Mouse (Mus musculus) liver, embryonic 13.5 days (tissue): ENCODE measurements around the gene Ddah1. TPM values are rescaled to one million over a fixed set of nuclear protein-coding genes. Genes with fewer than 3 reads are reported as not detected.
"Not testable (repeated sequence)": the region's sequence is repeated elsewhere in the genome, so short reads cannot be mapped to it uniquely, and the experiment has no call there.

ENCODE experiments used
- ATAC-seq: fragments of 200-750 bp; cut with Nextera tagmentation; 2 replicates; pipeline ENCODE4 v1.8.0; 2017; ENCODE audit warnings: low read depth, mild to moderate bottlenecking, moderate number of reproducible peaks, moderate library complexity
- DNase-seq: peaks from one replicate; pipeline ENCODE4 v3.0.0; 2022
- H3K27ac ChIP-seq: fragments of 300-500 bp; sonication (generic); 2 replicates; pipeline ENCODE4 v1.5.1; 2015; ENCODE audit warnings: moderate library complexity, mild to moderate bottlenecking, inconsistent platforms
- H3K27me3 ChIP-seq: fragments of 300-500 bp; sonication (generic); 2 replicates; pipeline ENCODE4 v1.6.1; 2015; ENCODE audit warnings: mild to moderate bottlenecking, inconsistent platforms
- H3K36me3 ChIP-seq: fragments of 300-500 bp; sonication (generic); 2 replicates; pipeline ENCODE4 v1.6.1; 2015; ENCODE audit warnings: mild to moderate bottlenecking, inconsistent platforms
- H3K4me1 ChIP-seq: fragments of 300-500 bp; sonication (generic); replicated peaks from 2 replicates; pipeline ENCODE4 v1.6.1; 2015; ENCODE audit warnings: inconsistent platforms
- H3K4me2 ChIP-seq: fragments of 300-500 bp; sonication (generic); 2 replicates; pipeline ENCODE4 v1.6.1; 2015; ENCODE audit warnings: inconsistent platforms, mild to moderate bottlenecking, moderate library complexity
- H3K4me3 ChIP-seq: fragments of 300-500 bp; sonication (generic); replicated peaks from 2 replicates; pipeline ENCODE4 v1.5.1; 2015; ENCODE audit warnings: mild to moderate bottlenecking, inconsistent platforms
- H3K9ac ChIP-seq: fragments of 300-500 bp; sonication (generic); 2 replicates; pipeline ENCODE4 v1.6.1; 2015; ENCODE audit warnings: mild to moderate bottlenecking, inconsistent platforms
- H3K9me3 ChIP-seq: fragments of 300-500 bp; sonication (generic); replicated peaks from 2 replicates; pipeline ENCODE4 v1.6.1; 2016; ENCODE audit warnings: inconsistent platforms
- WGBS: fragments of 180-500 bp; shearing (Covaris S2); methylation state at CpG from one replicate; pipeline ENCODE4 v1.1.7; 2015; ENCODE audit not compliant: insufficient replicate concordance; 5-methylcytosine and 5-hydroxymethylcytosine counted together
- polyA plus RNA-seq: library from polyadenylated mRNA; unstranded; fragments of >200 nt; fragmentation: Nextera tagmentation; extraction: Ambion mirVana; gene quantifications from 2 replicates; pipeline ENCODE4 v1.2.1, GENCODE M21; 2015

Ddah1 gene
- polyA plus RNA-seq, 1 experiment from 2014 or later: 39.3 TPM

GRCm38 (mm10) chr3:145892451-145892850, 134.0 kb downstream of the Ddah1 start:
- ATAC-seq (no peak), DNase-seq (no peak)
- 56% methylated on average over 3 of the region's 3 CpGs for WGBS

DNA sequence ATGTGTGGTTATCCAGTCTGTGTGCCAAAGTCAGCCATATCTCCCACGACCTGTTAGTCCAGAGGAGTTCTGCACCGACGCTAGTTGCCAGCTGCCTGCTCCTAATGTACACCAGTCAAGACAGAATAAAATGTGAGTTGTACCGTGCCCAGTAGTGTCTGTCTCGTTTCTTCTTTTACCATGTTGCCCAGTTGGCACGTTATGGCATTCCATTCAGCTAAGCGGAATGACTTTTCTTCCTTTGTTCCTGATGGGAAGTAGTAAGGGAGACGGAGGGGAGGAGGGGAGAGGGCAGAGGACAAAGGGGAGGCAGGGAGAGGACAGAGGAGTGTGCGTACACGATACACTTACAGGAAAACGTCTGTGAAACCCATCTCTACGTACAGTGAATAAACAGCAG, 135.7 kb downstream of the Ddah1 start:
- no peak overlapping the region for H3K4me3 ChIP-seq
- no peaks in the 10 kb centered on the region for H3K4me1 ChIP-seq
- H3K27ac ChIP-seq: no peak overlapping the region
- H3K36me3 ChIP-seq: peaks cover 7% of the 10 kb centered on the region; the same call in 1 of the 2 replicates
- H3K4me2 ChIP-seq: no peak overlapping the region
- no peaks in the 10 kb centered on the region for H3K9me3 ChIP-seq
- WGBS: 68% methylated on average over 12 of the region's 12 CpGs
- DNase-seq (no peak), ATAC-seq (no peak)
- no peak overlapping the region for H3K9ac ChIP-seq
- H3K27me3 ChIP-seq: no peaks in the 10 kb centered on the region

More at GRCm38 (mm10) chr3:145892451-145892850, 134.0 kb downstream of the Ddah1 start:
- H3K4me1 ChIP-seq: no peaks in the 10 kb centered on the region
- H3K27ac ChIP-seq: no peak overlapping the region
- no peaks in the 10 kb centered on the region for H3K9me3 ChIP-seq
- no peak overlapping the region for H3K9ac ChIP-seq
- H3K36me3 ChIP-seq: peaks cover 7% of the 10 kb centered on the region; the same call in 1 of the 2 replicates
- H3K27me3 ChIP-seq: no peaks in the 10 kb centered on the region
- no peak overlapping the region for H3K4me2 ChIP-seq
- no peak overlapping the region for H3K4me3 ChIP-seq

- DNase-seq (no peak), ATAC-seq (no peak)
- H3K4me1 ChIP-seq: no peaks in the 10 kb centered on the region
- H3K4me2 ChIP-seq: no peak overlapping the region
- no peak overlapping the region for H3K27ac ChIP-seq
- 78% methylated on average over 11 of the region's 11 CpGs for WGBS
- H3K36me3 ChIP-seq: no peaks in the 10 kb centered on the region
- no peak overlapping the region for H3K9ac ChIP-seq
- H3K27me3 ChIP-seq: no peaks in the 10 kb centered on the region
- no peak overlapping the region for H3K4me3 ChIP-seq
- no peaks in the 10 kb centered on the region for H3K9me3 ChIP-seq
Observed at GRCm38 (mm10) chr3:145897749-145898148, 139.3 kb downstream of the Ddah1 start.

GRCm38 (mm10) chr3:145899832-145900231, 141.4 kb downstream of the Ddah1 start:
- no peak overlapping the region for H3K27ac ChIP-seq
- H3K4me2 ChIP-seq: no peak overlapping the region
- DNase-seq (no peak), ATAC-seq (no peak)
- no peak overlapping the region for H3K9ac ChIP-seq
- H3K4me3 ChIP-seq: no peak overlapping the region
- H3K4me1 ChIP-seq: no peaks in the 10 kb centered on the region
- H3K27me3 ChIP-seq: no peaks in the 10 kb centered on the region
- H3K36me3 ChIP-seq: no peaks in the 10 kb centered on the region
- 75% methylated on average over 8 of the region's 8 CpGs for WGBS
- no peaks in the 10 kb centered on the region for H3K9me3 ChIP-seq

DNA sequence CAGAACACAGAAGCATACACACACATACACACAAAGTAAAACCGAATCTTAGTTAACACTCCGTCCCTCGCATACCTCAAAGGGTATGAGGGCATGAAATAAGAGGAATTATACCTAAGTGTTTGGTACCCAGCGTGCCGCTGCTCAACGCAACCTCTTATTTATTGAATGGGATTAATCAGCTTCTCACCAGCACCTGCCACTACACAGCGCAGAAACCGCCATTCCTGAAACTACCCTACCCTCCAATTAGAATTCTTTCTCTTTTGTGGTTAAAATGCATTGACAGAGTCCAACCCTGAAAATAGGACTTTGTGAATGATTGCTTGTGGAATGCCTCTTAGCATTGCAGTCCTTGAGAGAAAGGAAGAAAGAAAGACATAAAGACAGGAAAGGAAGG, 145.1 kb downstream of the Ddah1 start:
- 77% methylated on average over 8 of the region's 8 CpGs for WGBS
- no peak overlapping the region for H3K27ac ChIP-seq

GRCm38 (mm10) chr3:145904850-145905776, 146.6 kb downstream of the Ddah1 start:
- ATAC-seq: no peak
- 41% methylated on average over 22 of the region's 22 CpGs for WGBS
- no peak overlapping the region for H3K4me2 ChIP-seq

More for the DNA sequence above, 145.1 kb downstream of the Ddah1 start:
- DNase-seq (no peak), ATAC-seq (no peak)
- H3K9me3 ChIP-seq: no peaks in the 10 kb centered on the region
- H3K36me3 ChIP-seq: no peaks in the 10 kb centered on the region
- H3K27me3 ChIP-seq: no peaks in the 10 kb centered on the region
- H3K4me2 ChIP-seq: no peak overlapping the region
- no peak overlapping the region for H3K9ac ChIP-seq
- H3K4me3 ChIP-seq: no peak overlapping the region
- H3K4me1 ChIP-seq: peaks cover 6% of the 10 kb centered on the region

DNA sequence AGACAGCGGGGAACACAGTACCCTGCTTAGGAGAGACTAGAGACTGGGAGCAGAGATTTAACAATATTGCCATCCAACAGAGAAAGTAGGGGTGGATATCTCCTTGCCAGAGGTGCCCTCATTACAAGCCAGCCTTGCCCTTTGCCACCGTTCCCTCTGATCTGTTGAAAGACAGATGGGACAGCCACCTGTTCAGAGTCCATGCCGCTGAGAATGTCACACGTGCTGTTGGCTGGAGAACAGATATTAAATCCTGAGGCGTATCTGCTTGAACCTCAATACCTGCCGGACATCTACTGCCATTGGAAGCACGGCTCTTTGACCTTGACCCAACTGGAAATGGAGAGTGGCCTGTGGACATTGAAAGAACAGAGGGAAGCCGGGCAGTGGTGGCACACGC, 148.1 kb downstream of the Ddah1 start:
- Histone ChIP-seq H3K4me2 (no peak overlapping the region), H3K9ac (no peak overlapping the region), H3K27ac (no peak overlapping the region), H3K9me3 (no peaks in the 10 kb centered on the region), H3K36me3 (no peaks in the 10 kb centered on the region), H3K27me3 (no peaks in the 10 kb centered on the region), H3K4me1 (peaks cover 6% of the 10 kb centered on the region), H3K4me3 (no peak overlapping the region)
- ATAC-seq (no peak), DNase-seq (no peak)
- WGBS: 71% methylated on average over 9 of the region's 9 CpGs

More at GRCm38 (mm10) chr3:145904850-145905776, 146.6 kb downstream of the Ddah1 start:
- peak; percentile 29 for DNase-seq
- H3K4me1 ChIP-seq: peaks cover 6% of the 10 kb centered on the region
- no peaks in the 10 kb centered on the region for H3K27me3 ChIP-seq
- H3K36me3 ChIP-seq: no peaks in the 10 kb centered on the region
- no peaks in the 10 kb centered on the region for H3K9me3 ChIP-seq
- H3K27ac ChIP-seq: no peak overlapping the region
- H3K4me3 ChIP-seq: no peak overlapping the region
- H3K9ac ChIP-seq: no peak overlapping the region

GRCm38 (mm10) chr3:145912512-145912911, 154.0 kb downstream of the Ddah1 start:
- 0 out of 2 replicates have a peak, but pooled peaks cover 6% of the 10 kb centered on the region for H3K4me1 ChIP-seq
- no peaks in the 10 kb centered on the region for H3K36me3 ChIP-seq
- H3K27me3 ChIP-seq: no peaks in the 10 kb centered on the region
- no peak overlapping the region for H3K4me3 ChIP-seq
- DNase-seq (no peak), ATAC-seq (no peak; the same call in 1 of the 2 replicates)
- no peak overlapping the region for H3K27ac ChIP-seq
- WGBS: 66% methylated on average over 7 of the region's 7 CpGs
- no peaks in the 10 kb centered on the region for H3K9me3 ChIP-seq
- no peak overlapping the region for H3K9ac ChIP-seq
- H3K4me2 ChIP-seq: no peak overlapping the region

- H3K9ac ChIP-seq: no peak overlapping the region
- no peaks in the 10 kb centered on the region for H3K27me3 ChIP-seq
- H3K4me3 ChIP-seq: no peak overlapping the region
- no peaks in the 10 kb centered on the region for H3K36me3 ChIP-seq
- no peak overlapping the region for H3K4me2 ChIP-seq
- DNase-seq (no peak), ATAC-seq (no peak)
- H3K4me1 ChIP-seq: 0 out of 2 replicates have a peak, but pooled peaks cover 6% of the 10 kb centered on the region
- no peak overlapping the region for H3K27ac ChIP-seq
- no peaks in the 10 kb centered on the region for H3K9me3 ChIP-seq
- 64% methylated on average over 6 of the region's 6 CpGs for WGBS
Observed at GRCm38 (mm10) chr3:145913263-145913662, 154.8 kb downstream of the Ddah1 start.

GRCm38 (mm10) chr3:145913942-145914341, 155.5 kb downstream of the Ddah1 start:
- not testable (repeated sequence) for H3K27ac ChIP-seq, H3K4me3 ChIP-seq, H3K9me3 ChIP-seq, H3K4me1 ChIP-seq, H3K4me2 ChIP-seq, DNase-seq, H3K9ac ChIP-seq, H3K36me3 ChIP-seq, H3K27me3 ChIP-seq, ATAC-seq
- WGBS: 67% methylated on average over 7 of the region's 7 CpGs

- Histone ChIP-seq H3K9me3 (no peaks in the 10 kb centered on the region), H3K4me1 (0 out of 2 replicates have a peak, but pooled peaks cover 6% of the 10 kb centered on the region), H3K9ac (no peak overlapping the region), H3K4me2 (no peak overlapping the region), H3K27ac (no peak overlapping the region), H3K36me3 (no peaks in the 10 kb centered on the region), H3K4me3 (no peak overlapping the region), H3K27me3 (no peaks in the 10 kb centered on the region)
- ATAC-seq (no peak), DNase-seq (no peak)
- WGBS: 62% methylated on average over 5 of the region's 5 CpGs
Observed at GRCm38 (mm10) chr3:145916374-145916773, 157.9 kb downstream of the Ddah1 start.
